Mouse (Mus musculus) spleen, adult 18-20 months (tissue): ENCODE measurements around the gene Znrf4.
A peak's percentile ranks its signal among the peaks of the same experiment; 100 is the strongest.
"Not testable (repeated sequence)": the region's sequence is repeated elsewhere in the genome, so short reads cannot be mapped to it uniquely, and the experiment has no call there.

Experiments
- DNase-seq, 2 experiments: peaks; one replicate each; pipeline ENCODE4 v3.0.0; 2022; ENCODE audit warnings: mixed read lengths in 2 of 2

The Znrf4 gene

GRCm38 (mm10) chr17:56524943-56525342, 12.7 kb upstream of the Znrf4 start:
- DNase-seq: no peak

- no peak for DNase-seq
These were observed 10.5 kb upstream of the Znrf4 start for GRCm38 (mm10) chr17:56522744-56523143.

DNA sequence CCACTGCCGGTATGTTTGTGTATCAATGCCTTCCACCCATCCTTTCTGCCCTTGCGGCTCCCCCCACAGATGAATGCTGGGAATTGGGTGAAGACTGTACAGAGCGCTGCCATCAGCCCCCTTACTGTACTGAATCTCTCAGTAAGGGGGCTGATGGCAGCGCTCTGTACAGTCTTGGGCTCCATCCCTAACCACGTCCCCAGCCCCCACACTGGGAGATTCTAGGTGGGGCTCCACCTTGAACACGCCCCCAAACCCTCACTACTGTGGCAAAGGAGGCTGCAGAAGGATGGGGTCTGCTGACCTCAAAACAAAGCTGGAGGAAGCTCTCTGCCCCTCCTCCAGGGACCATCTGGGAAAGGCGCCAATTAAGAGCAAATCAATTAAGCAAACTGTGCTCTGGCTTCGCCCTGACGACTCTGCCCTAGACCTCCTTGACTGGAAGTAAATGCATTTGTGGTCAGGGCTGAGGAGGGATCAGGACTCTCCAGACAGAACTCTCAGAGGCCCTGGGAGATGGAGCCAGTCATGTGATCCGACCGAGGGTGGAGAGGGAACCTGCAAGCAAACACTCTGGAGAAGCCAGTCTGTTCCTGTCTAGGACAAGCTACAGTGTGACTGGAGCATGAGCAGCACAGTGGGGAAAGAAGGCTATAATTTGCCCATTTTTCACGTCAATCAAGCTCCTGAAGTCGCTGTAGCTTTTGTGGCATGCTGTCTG, 3.6 kb upstream of the Znrf4 start:
- DNase-seq: no peak

- DNase-seq: no peak
These were observed 2.7 kb upstream of the Znrf4 start for GRCm38 (mm10) chr17:56514916-56515315.

- no peak for DNase-seq
These were observed 2.1 kb upstream of the Znrf4 start for GRCm38 (mm10) chr17:56514330-56514729.

- no peak for DNase-seq
These were observed 532 bp downstream of the Znrf4 start for GRCm38 (mm10) chr17:56511707-56512090.

- no peak for DNase-seq
These were observed 1.1 kb downstream of the Znrf4 start for GRCm38 (mm10) chr17:56510970-56511706.

GRCm38 (mm10) chr17:56510473-56510969, 1.7 kb downstream of the Znrf4 start:
- no peak for DNase-seq

DNA sequence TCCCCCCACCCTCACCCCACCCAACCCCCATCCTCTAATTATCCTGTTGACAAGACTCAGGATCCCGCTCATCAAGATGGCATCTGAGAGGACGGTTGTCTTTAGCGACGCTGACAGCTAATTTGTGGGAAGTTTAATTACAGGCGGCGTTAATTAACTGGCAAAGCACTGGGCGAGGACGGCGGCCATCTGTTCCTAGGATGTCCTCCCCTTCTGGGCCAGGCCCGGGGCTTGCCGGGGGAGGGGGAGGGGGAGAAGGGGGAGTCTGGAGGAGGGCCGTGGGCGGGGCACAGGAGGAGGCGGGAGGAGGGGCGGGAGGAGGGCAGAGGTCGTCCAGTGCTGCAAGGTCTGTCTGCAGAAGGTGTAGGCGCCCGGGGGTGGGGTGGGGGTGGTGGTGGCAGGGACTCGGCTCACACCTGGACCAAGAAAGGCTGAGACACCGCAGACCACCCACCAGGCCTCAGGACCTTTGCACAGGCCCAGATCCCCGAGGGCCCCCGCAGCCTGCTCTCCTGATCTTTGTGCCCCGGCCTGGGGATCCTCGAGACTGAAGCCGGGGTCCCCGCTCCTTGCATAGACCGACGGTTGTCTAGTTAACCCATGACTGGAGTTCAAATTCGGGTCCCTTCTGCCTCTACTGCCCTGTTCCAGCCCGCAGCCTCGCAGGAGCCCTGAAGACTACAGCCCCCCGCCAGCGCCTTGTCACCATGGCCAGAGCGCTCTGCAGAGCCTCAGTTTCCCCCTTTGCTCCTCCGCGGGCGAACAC, 2.3 kb downstream of the Znrf4 start:
- DNase-seq: no peak

DNA sequence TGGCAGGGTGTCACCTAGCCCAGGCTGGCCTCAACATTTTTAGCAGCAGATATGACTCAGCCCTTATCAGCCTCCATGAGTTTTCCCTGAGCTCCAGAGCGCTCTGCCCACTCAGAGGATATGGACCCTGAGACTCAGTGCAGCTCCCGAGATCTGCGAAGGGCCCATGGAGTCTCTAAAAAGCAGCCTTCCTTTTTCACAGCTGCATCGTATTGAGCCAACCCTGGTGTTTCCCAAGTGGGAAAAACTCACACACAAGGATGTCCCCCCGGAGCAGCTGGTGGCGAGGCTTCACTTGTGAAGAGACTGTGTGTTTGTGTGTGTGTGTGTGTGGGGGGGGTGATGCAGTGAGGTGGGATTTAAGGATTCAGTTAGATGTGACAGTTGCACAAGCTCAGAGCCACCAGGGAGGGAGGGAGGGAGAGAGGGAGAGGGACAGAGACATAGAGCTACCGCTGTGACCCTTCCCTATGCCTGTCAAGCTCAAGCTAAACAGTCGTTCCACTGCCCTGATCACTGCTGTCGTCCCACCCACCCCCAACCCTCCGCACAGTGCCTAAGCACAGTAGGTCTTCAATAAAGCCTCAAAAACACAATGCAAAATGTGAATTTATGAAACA, 3.1 kb downstream of the Znrf4 start:
- no peak for DNase-seq

- DNase-seq: peak; percentile 83 to 86
These were observed 4.8 kb downstream of the Znrf4 start for GRCm38 (mm10) chr17:56507161-56508068.

GRCm38 (mm10) chr17:56506417-56507065, 5.7 kb downstream of the Znrf4 start:
- no peak for DNase-seq

GRCm38 (mm10) chr17:56505401-56505800, 6.8 kb downstream of the Znrf4 start:
- no peak for DNase-seq

- no peak for DNase-seq
These were observed 9.7 kb downstream of the Znrf4 start for GRCm38 (mm10) chr17:56502526-56502925.

GRCm38 (mm10) chr17:56501635-56502400, 10.4 kb downstream of the Znrf4 start:
- not testable (repeated sequence) for DNase-seq

GRCm38 (mm10) chr17:56499229-56499628, 13.0 kb downstream of the Znrf4 start:
- DNase-seq: no peak

DNA sequence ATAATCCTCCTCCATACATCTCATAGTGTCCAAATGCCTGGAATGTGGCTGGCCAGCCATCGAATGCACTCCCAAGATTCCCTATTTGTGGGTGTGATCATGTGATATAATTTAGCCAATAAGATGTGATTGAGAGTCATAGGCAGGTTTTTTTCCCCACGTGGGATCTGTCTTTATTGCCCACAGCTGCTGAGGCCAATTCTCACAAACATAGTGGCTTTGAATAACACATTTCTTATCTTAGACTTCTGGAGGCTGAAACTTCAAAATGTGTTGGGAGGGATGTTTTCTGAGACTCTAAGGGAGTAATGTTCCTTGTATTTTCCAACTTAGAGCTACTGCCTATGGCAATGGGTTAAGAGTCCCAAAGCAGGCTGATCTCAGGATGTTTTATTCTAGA, 17.8 kb downstream of the Znrf4 start:
- no peak for DNase-seq

- DNase-seq: no peak
These were observed 18.4 kb downstream of the Znrf4 start for GRCm38 (mm10) chr17:56493841-56494240.

GRCm38 (mm10) chr17:56490438-56491152, 21.6 kb downstream of the Znrf4 start:
- DNase-seq: no peak

DNA sequence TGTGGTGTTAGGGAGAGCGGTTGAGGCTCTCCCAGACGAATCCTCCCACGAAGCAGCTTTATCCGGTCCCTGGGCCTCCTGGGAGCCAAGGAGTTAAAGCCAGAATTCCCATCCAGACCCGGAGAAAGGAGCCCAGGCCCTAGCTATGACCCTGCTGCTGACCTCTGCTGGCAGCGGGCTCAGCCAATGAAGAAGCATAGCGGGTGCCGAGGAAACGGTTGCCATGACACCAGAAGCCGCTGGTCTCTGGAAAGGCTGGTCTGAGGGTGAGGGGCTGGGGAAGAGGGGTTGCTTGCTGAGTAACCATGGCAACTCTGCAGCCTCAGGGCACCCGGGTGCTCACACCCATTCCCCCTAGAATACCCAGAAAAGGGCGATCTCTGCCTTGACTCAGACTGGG, 24.2 kb downstream of the Znrf4 start:
- DNase-seq: no peak
